Mouse (Mus musculus) heart, postnatal 0 days (tissue): ENCODE results near the gene Gm20890.
"Not testable (repeated sequence)": the region's sequence is repeated elsewhere in the genome, so short reads cannot be mapped to it uniquely, and the experiment has no call there.

Source experiments
- CTCF ChIP-seq: IDR thresholded peaks from 2 replicates; pipeline ENCODE4 v1.5.1; 2016; ENCODE audit warnings: antibody characterized with exemption, control low read depth, low read depth
- EP300 ChIP-seq: IDR thresholded peaks from 2 replicates; pipeline ENCODE4 v1.6.1; 2016; ENCODE audit warnings: antibody characterized with exemption, low read depth

- not testable (repeated sequence) for TF ChIP-seq CTCF, EP300
Measured at GRCm38 (mm10) chrY:26776699-26777098, at the start of gene Gm20890.
